13 mouse cellular contexts compared by ENCODE assay signal in the genomic region with DNA sequence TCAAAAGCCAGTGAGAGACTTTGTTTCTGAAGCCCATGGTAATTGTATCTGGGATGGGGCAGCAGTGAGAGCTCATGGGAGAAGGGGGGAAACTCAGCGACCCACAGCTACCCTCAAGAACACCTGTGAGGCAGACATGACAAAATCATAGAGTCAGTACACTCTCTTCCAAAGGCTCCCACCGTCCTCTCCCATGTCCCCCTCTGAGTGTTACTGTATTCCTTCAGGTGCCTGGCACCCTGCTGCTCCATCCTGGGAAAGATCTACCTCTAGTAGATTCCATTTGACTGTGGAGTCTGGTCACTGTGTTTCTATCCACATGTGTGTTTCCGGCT.
A peak's percentile ranks its signal among the peaks of the same experiment; 100 is the strongest.
DNase-seq lines count a peak whose midpoint lies in the region; ATAC-seq lines count a peak whose summit lies in the region.
"Had no signal": no experiment of that assay in that cellular context is flagged by ENCODE, and none has a peak within 500 bp of the region (broad histone marks: within the 10 kb centered on the region; RNA-seq: fewer than 3 reads in every experiment).

No protein-coding gene starts in this region.

- H3K4me3 ChIP-seq in forebrain, embryonic 14.5 days (ENCODE audit: low read depth, low read length) = no peak overlapping the region
- H3K4me3 ChIP-seq in hindbrain, embryonic 12.5 days = no peak overlapping the region
- no peak overlapping the region for H3K4me3 ChIP-seq in midbrain, embryonic 11.5 days (ENCODE audit: low read depth, low read length)
- H3K4me3 ChIP-seq in neural tube, embryonic 13.5 days = no peak overlapping the region
- H3K4me3 ChIP-seq: limb, embryonic 13.5 days; stomach, embryonic 15.5 days had no signal

- peak overlapping the region; percentile 3; the same call in 1 of the 2 replicates for H3K4me2 ChIP-seq in forebrain, embryonic 14.5 days (ENCODE audit: low read length)
- H3K4me2 ChIP-seq in hindbrain, embryonic 12.5 days (replicated peaks) = peak overlapping the region; percentile 34
- H3K4me2 ChIP-seq in midbrain, embryonic 11.5 days = no peak overlapping the region
- H3K4me2 ChIP-seq in neural tube, embryonic 13.5 days = peak overlapping the region; percentile 34; the same call in 1 of the 2 replicates
- H3K4me2 ChIP-seq: heart, embryonic 11.5 days; limb, embryonic 13.5 days; stomach, embryonic 15.5 days had no signal

- no peaks in the 10 kb centered on the region for H3K9me3 ChIP-seq in forebrain, embryonic 14.5 days (replicated peaks; ENCODE audit: control insufficient read depth, low read length)
- H3K9me3 ChIP-seq in hindbrain, embryonic 12.5 days (replicated peaks) = no peaks in the 10 kb centered on the region
- H3K9me3 ChIP-seq in midbrain, embryonic 11.5 days (ENCODE audit: control insufficient read depth, low read length) = no peaks in the 10 kb centered on the region
- H3K9me3 ChIP-seq in neural tube, embryonic 13.5 days = no peaks in the 10 kb centered on the region
- H3K9me3 ChIP-seq: limb, embryonic 13.5 days; stomach, embryonic 15.5 days had no signal

- no peaks in the 10 kb centered on the region for H3K27me3 ChIP-seq in forebrain, embryonic 14.5 days (replicated peaks; ENCODE audit: control insufficient read depth, insufficient read depth, low read length)
- no peaks in the 10 kb centered on the region for H3K27me3 ChIP-seq in hindbrain, embryonic 12.5 days
- no peaks in the 10 kb centered on the region; the same call in 1 of the 2 replicates for H3K27me3 ChIP-seq in midbrain, embryonic 11.5 days (ENCODE audit: control insufficient read depth, insufficient read depth, low read length)
- H3K27me3 ChIP-seq in neural tube, embryonic 13.5 days = no peaks in the 10 kb centered on the region
- H3K27me3 ChIP-seq: limb, embryonic 13.5 days; stomach, embryonic 15.5 days had no signal

- H3K4me1 ChIP-seq in forebrain, embryonic 14.5 days (ENCODE audit: control insufficient read depth, insufficient read depth, low read length) = peaks cover 15% of the 10 kb centered on the region
- H3K4me1 ChIP-seq in hindbrain, embryonic 12.5 days = peaks cover 24% of the 10 kb centered on the region
- H3K4me1 ChIP-seq in midbrain, embryonic 11.5 days (ENCODE audit: control insufficient read depth, insufficient read depth, low read length) = peaks cover 10% of the 10 kb centered on the region; the same call in 1 of the 2 replicates
- H3K4me1 ChIP-seq in neural tube, embryonic 13.5 days (replicated peaks) = peaks cover 29% of the 10 kb centered on the region
- H3K4me1 ChIP-seq: stomach, embryonic 15.5 days had no signal

- peak; percentile 29; the same call in 1 of the 2 replicates for ATAC-seq in forebrain, embryonic 14.5 days
- peak; percentile 68 for ATAC-seq in hindbrain, embryonic 12.5 days (ENCODE audit: low FRiP score)
- ATAC-seq in midbrain, embryonic 11.5 days (ENCODE audit: low FRiP score) = peak; percentile 27; the same call in 1 of the 2 replicates
- ATAC-seq in neural tube, embryonic 13.5 days (ENCODE audit: low read depth) = peak; percentile 73
- ATAC-seq: intestine, embryonic 16.5 days had no signal

- no peak for DNase-seq in forebrain, embryonic 14.5 days (ENCODE audit: low spot score)
- no peak for DNase-seq in midbrain, embryonic 11.5 days (ENCODE audit: low spot score, missing footprints)
- DNase-seq in cerebellum, postnatal 25 days = no peak
- DNase-seq in heart, adult 18-20 months = no peak
- no peak for DNase-seq in cerebellum, adult 11-12 months
- DNase-seq: heart, postnatal 36 days had no signal

- H3K9ac ChIP-seq in forebrain, embryonic 14.5 days (ENCODE audit: low read length) = no peak overlapping the region
- no peak overlapping the region for H3K9ac ChIP-seq in hindbrain, embryonic 12.5 days
- no peak overlapping the region for H3K9ac ChIP-seq in midbrain, embryonic 11.5 days (ENCODE audit: low read length)
- H3K9ac ChIP-seq in neural tube, embryonic 13.5 days = no peak overlapping the region
- H3K9ac ChIP-seq: limb, embryonic 13.5 days; liver, embryonic 14.5 days; stomach, embryonic 15.5 days had no signal

- no peaks in the 10 kb centered on the region for H3K36me3 ChIP-seq in forebrain, embryonic 14.5 days (ENCODE audit: control insufficient read depth, insufficient read depth, low read length)
- no peaks in the 10 kb centered on the region for H3K36me3 ChIP-seq in hindbrain, embryonic 12.5 days
- H3K36me3 ChIP-seq in midbrain, embryonic 11.5 days (ENCODE audit: control insufficient read depth, insufficient read depth, low read length) = no peaks in the 10 kb centered on the region
- H3K36me3 ChIP-seq in neural tube, embryonic 13.5 days = no peaks in the 10 kb centered on the region
- H3K36me3 ChIP-seq: limb, embryonic 13.5 days; stomach, embryonic 15.5 days had no signal

- H3K27ac ChIP-seq in forebrain, embryonic 14.5 days (ENCODE audit: low read depth, low read length) = no peak overlapping the region
- H3K27ac ChIP-seq in hindbrain, embryonic 12.5 days = peak overlapping the region; percentile 73
- no peak overlapping the region for H3K27ac ChIP-seq in midbrain, embryonic 11.5 days (ENCODE audit: low read depth, low read length)
- H3K27ac ChIP-seq in neural tube, embryonic 13.5 days (replicated peaks) = peak overlapping the region; percentile 85
- H3K27ac ChIP-seq: limb, embryonic 13.5 days; liver, embryonic 14.5 days; stomach, embryonic 15.5 days had no signal

- WGBS in forebrain, embryonic 14.5 days = 35% methylated on average over 3 of the region's 3 CpGs
- WGBS in hindbrain, embryonic 12.5 days = 36% methylated on average over 3 of the region's 3 CpGs
- 50% methylated on average over 3 of the region's 3 CpGs for WGBS in midbrain, embryonic 11.5 days
- WGBS in neural tube, embryonic 13.5 days = 25% methylated on average over 3 of the region's 3 CpGs

Comparison
In these comparisons a context has a peak if more than half of its experiments do, and no peak if none do; other contexts are left out.
1. H3K27ac ChIP-seq: peak in hindbrain, embryonic 12.5 days (single experiment) and neural tube, embryonic 13.5 days (single experiment); none in forebrain, embryonic 14.5 days (single experiment) and midbrain, embryonic 11.5 days (single experiment).
2. Peak in every context shown above with its lines, with median percentiles within 50 percentile points of each other: ATAC-seq.